Mouse (Mus musculus) stomach, embryonic 16.5 days (tissue): ENCODE data around the gene Ugt1a9. TPM values are rescaled to one million over a fixed set of nuclear protein-coding genes. Genes with fewer than 3 reads are reported as not detected.
"Not testable (repeated sequence)": the region's sequence is repeated elsewhere in the genome, so short reads cannot be mapped to it uniquely, and the experiment has no call there.

Experiments used
- ATAC-seq: fragments of 200-750 bp; cut with Nextera tagmentation; 2 replicates; pipeline ENCODE4 v1.8.0; 2017; ENCODE audit warnings: moderate number of reproducible peaks, moderate TSS enrichment; ENCODE audit not compliant: insufficient read depth, low FRiP score
- H3K27ac ChIP-seq: fragments of 300-500 bp; sonication (generic); 2 replicates; pipeline ENCODE4 v1.5.1; 2014; ENCODE audit warnings: low read length
- H3K27me3 ChIP-seq: fragments of 300-500 bp; sonication (generic); 2 replicates; pipeline ENCODE4 v1.6.1; 2014; ENCODE audit warnings: low read length, control low read depth, mixed read lengths; ENCODE audit not compliant: control insufficient read depth, insufficient read depth
- H3K36me3 ChIP-seq: fragments of 300-500 bp; sonication (generic); 2 replicates; pipeline ENCODE4 v1.6.1; 2014; ENCODE audit warnings: low read length; ENCODE audit not compliant: control insufficient read depth, insufficient read depth
- H3K4me1 ChIP-seq: fragments of 300-500 bp; sonication (generic); 2 replicates; pipeline ENCODE4 v1.6.1; 2014; ENCODE audit warnings: low read length, control low read depth, mixed read lengths; ENCODE audit not compliant: control insufficient read depth, insufficient read depth
- H3K4me2 ChIP-seq: fragments of 300-500 bp; sonication (generic); 2 replicates; pipeline ENCODE4 v1.6.1; 2014; ENCODE audit warnings: low read depth, low read length, mixed read lengths
- H3K4me3 ChIP-seq: fragments of 300-500 bp; sonication (generic); replicated peaks from 2 replicates; pipeline ENCODE4 v1.5.1; 2014; ENCODE audit warnings: mild to moderate bottlenecking, low read length
- H3K9ac ChIP-seq: fragments of 300-500 bp; sonication (generic); 2 replicates; pipeline ENCODE4 v1.6.1; 2014; ENCODE audit warnings: low read length
- H3K9me3 ChIP-seq: fragments of 300-500 bp; sonication (generic); replicated peaks from 2 replicates; pipeline ENCODE4 v1.6.1; 2016; ENCODE audit warnings: low read length, control low read depth; ENCODE audit not compliant: control insufficient read depth
- WGBS: fragments of 180-500 bp; shearing (Covaris S2); extraction: QIAGEN DNeasy Blood & Tissue Kit; methylation state at CpG from one replicate; pipeline ENCODE4 v1.1.7; 2014; 5-methylcytosine and 5-hydroxymethylcytosine counted together
- polyA plus RNA-seq: library from polyadenylated mRNA; unstranded; fragments of >200 nt; fragmentation: Nextera tagmentation; extraction: Ambion mirVana; gene quantifications from 2 replicates; pipeline ENCODE4 v1.2.1, GENCODE M21; 2015

Ugt1a9 gene
- polyA plus RNA-seq, 1 experiment from 2014 or later = 2.9 TPM

DNA sequence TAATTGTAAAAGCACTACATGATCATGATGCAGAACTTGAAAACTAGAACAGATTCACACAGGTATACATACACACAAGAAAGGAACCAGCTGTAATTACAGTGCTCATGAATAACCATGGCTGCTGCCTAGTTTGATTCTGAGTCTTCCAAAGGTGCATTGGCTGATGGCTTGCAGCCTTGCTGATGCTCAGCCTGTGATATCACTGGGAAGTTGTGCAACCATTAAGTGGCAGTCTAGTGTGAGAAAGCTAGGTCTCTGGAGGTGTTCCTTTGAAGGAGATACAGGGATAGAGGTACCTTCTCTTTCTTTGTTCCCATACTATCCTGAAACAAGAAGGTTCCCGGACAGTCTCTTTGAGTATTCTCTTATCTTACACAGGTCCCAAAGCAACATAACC, 148.5 kb downstream of the Ugt1a9 start:
- ATAC-seq = no peak
- WGBS = 22% methylated on average over 1 of the region's 1 CpGs
- H3K27me3 ChIP-seq = no peaks in the 10 kb centered on the region
- no peak overlapping the region for H3K9ac ChIP-seq
- H3K27ac ChIP-seq = no peak overlapping the region
- H3K36me3 ChIP-seq = no peaks in the 10 kb centered on the region
- peaks cover 31% of the 10 kb centered on the region for H3K9me3 ChIP-seq
- no peaks in the 10 kb centered on the region for H3K4me1 ChIP-seq
- H3K4me2 ChIP-seq = no peak overlapping the region
- no peak overlapping the region for H3K4me3 ChIP-seq

DNA sequence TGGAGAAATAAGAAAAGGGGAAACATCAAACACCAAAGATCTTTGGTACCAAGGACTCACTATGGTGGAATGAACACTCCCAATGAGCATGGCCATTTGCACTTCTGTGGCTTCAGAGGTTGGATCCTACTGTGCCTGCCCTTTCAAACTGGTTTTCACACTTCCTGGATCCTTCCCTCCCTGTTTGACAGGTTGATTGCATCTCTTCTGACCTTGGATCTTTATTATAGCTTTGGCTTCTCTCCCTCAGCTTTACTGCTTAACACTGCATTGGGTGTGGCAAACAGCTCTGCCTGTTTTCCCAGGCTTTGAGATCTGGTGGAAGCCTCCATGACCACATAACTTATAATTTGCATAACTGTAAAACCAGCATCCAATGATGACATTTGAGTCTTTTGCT, 149.7 kb downstream of the Ugt1a9 start:
- no peak overlapping the region for H3K9ac ChIP-seq
- no peak overlapping the region for H3K27ac ChIP-seq
- H3K36me3 ChIP-seq = no peaks in the 10 kb centered on the region
- H3K9me3 ChIP-seq = peaks cover 21% of the 10 kb centered on the region
- H3K4me1 ChIP-seq = no peaks in the 10 kb centered on the region
- H3K4me2 ChIP-seq = no peak overlapping the region
- H3K27me3 ChIP-seq = no peaks in the 10 kb centered on the region
- ATAC-seq = no peak
- H3K4me3 ChIP-seq = no peak overlapping the region

DNA sequence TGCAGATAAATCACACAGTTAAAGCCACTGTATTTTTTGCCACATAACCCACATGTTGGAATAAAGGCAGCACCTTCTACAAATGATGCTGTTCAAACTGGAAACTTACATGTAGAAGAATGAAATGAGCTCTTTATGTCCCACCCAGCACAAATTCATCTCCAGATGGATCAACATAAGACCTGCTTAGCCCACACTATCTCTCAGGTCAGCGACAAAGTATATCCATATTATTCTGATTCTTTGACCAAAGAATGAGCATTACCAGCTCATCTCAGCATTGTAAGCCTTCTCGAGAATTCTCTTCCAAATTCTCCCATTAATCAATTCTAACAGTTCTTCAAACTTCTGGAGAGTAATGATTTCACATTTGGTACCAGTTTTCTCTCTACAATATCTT, 151.6 kb downstream of the Ugt1a9 start:
- Histone ChIP-seq H3K4me3 (no peak overlapping the region), H3K36me3 (no peaks in the 10 kb centered on the region), H3K9me3 (peaks cover 22% of the 10 kb centered on the region), H3K27ac (no peak overlapping the region), H3K4me2 (no peak overlapping the region), H3K4me1 (no peaks in the 10 kb centered on the region), H3K9ac (no peak overlapping the region), H3K27me3 (no peaks in the 10 kb centered on the region)
- 45% methylated on average over 2 of the region's 2 CpGs for WGBS
- no peak for ATAC-seq

DNA sequence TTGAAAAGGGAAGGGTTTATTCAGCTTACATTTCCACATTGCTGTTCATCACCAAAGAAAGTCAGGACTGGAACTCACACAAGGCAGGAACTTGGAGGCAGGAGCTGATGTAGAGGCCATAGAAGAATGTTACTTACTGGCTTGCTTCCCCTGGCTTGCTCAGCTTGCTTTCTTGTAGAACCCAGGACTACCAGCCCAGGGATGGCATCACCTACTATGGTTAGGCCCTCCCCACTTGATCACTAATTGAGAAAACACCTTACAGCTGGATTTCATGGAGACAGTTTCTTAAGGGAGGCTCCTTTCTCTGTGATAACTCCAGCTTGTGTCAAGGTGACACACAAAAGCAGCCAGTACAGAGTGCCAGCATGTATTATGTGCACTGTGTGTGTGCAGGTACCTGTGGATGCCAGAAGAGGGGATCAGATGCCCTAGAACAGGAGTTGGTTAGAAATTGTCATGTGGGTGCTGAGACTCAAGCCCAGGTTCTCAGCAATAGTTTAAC, 152.5 kb downstream of the Ugt1a9 start:
- H3K9ac ChIP-seq, ATAC-seq, H3K36me3 ChIP-seq, H3K4me2 ChIP-seq, H3K27me3 ChIP-seq, H3K4me3 ChIP-seq, H3K4me1 ChIP-seq, H3K27ac ChIP-seq: not testable (repeated sequence)
- H3K9me3 ChIP-seq = peaks cover 25% of the 10 kb centered on the region

DNA sequence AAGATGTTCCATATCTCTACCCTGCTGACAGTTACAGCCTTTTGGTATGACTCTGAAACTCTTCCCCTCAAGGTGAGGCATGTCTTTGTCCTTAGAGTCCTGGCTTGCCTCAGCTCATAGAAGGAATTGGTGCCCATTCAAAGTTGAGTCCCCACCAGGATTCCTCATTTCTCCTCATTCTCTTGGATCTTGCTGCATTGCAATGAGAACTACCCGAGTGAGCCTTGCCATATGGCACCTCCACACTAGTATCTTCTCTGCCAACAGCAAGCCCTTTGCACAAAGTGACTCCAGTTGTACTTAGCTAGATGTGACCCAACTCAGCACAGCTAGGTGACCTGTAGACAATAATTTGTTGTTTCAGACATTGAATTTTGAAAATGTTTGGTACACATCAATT, 153.0 kb downstream of the Ugt1a9 start:
- no peak overlapping the region for H3K9ac ChIP-seq
- ATAC-seq = no peak
- H3K4me1 ChIP-seq = no peaks in the 10 kb centered on the region
- no peaks in the 10 kb centered on the region for H3K27me3 ChIP-seq
- H3K9me3 ChIP-seq = peaks cover 31% of the 10 kb centered on the region
- H3K4me3 ChIP-seq = no peak overlapping the region
- H3K4me2 ChIP-seq = no peak overlapping the region
- WGBS = 53% methylated on average over 1 of the region's 1 CpGs
- no peaks in the 10 kb centered on the region for H3K36me3 ChIP-seq
- H3K27ac ChIP-seq = no peak overlapping the region

DNA sequence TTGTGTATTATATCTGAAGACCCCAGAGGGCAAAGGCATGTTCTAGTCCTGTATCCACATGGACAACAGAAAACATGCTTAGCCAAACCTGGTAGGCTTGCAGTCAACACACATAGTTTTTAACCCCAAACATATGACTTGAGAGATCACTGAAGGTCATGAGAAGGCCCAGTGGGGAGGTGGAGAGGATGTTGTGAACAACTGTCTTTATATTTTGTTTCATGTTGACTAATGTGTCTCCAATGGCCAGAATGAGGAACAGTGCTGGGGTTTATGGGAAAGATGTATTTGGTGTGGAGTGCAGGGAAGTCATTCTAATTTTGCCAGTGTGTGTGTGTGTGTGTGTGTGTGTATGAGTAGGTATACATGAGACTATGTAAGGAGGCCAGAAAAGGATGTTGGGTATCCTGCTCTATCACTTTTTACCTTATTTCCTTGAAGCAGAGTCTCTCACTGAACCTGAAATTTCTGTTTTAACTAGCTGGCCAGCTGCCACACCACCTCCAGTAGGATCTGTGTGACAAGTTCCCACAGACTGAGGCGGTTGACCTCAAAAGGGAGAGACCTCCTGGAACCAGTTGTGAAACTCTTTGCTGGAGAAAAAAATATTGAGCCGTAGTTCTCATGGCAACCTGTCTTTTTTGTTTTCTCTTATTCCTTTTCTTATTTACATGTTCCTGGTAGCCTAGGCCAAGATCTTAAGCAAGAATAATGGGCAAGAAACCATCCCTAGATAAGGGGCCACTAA, 153.6 kb downstream of the Ugt1a9 start:
- no peak overlapping the region for H3K4me2 ChIP-seq
- H3K4me1 ChIP-seq = no peaks in the 10 kb centered on the region
- H3K36me3 ChIP-seq = no peaks in the 10 kb centered on the region
- no peaks in the 10 kb centered on the region for H3K27me3 ChIP-seq
- peaks cover 33% of the 10 kb centered on the region for H3K9me3 ChIP-seq
- H3K4me3 ChIP-seq = no peak overlapping the region
- ATAC-seq = no peak
- 66% methylated on average over 2 of the region's 2 CpGs for WGBS
- H3K9ac ChIP-seq = no peak overlapping the region
- H3K27ac ChIP-seq = no peak overlapping the region

DNA sequence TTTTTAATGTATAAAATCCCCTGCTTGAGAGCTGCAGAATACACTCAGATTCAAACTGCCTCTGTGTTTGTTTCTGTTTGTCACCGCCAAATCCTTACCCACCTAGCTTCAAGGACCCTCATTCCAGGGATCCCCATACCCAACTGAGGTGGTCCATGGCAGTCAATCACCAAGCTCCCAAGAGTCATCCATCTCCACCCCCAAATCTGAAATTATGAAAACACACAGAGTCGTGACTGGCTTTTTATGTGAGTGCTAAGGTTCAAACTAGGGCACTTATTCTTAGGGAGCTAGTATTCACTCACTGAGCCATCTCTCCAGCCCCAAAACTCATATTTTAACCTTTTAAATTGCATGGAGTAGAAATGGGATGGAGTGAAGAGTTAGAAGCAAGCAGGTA, 154.7 kb downstream of the Ugt1a9 start:
- H3K4me1 ChIP-seq, H3K27ac ChIP-seq, H3K27me3 ChIP-seq, H3K4me3 ChIP-seq, H3K4me2 ChIP-seq, H3K36me3 ChIP-seq, H3K9ac ChIP-seq, ATAC-seq: not testable (repeated sequence)
- 44% methylated on average over 2 of the region's 2 CpGs for WGBS
- peaks cover 42% of the 10 kb centered on the region for H3K9me3 ChIP-seq

DNA sequence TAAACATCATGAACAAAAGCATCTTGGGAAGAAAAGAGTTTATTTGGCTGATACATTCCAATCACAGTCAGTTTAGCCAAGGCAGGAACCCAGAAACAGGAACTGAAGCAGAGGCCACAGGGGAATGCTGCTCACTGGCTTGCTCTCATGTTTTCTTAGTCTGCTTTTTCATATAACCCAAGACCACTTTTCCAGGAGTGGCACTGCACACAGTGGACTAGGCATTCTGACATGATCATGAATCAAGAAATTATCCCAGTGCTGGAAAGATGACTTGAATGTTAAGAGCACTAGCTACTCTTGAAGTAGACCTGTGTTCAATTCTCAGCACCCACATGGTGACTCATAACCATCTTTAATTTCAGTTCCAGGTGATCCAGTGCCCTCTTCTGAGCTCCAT, 155.1 kb downstream of the Ugt1a9 start:
- H3K4me2 ChIP-seq = no peak overlapping the region
- H3K9ac ChIP-seq = no peak overlapping the region
- H3K27me3 ChIP-seq = no peaks in the 10 kb centered on the region
- ATAC-seq = no peak
- no peaks in the 10 kb centered on the region for H3K36me3 ChIP-seq
- peaks cover 46% of the 10 kb centered on the region for H3K9me3 ChIP-seq
- no peaks in the 10 kb centered on the region for H3K4me1 ChIP-seq
- H3K4me3 ChIP-seq = no peak overlapping the region
- no peak overlapping the region for H3K27ac ChIP-seq

DNA sequence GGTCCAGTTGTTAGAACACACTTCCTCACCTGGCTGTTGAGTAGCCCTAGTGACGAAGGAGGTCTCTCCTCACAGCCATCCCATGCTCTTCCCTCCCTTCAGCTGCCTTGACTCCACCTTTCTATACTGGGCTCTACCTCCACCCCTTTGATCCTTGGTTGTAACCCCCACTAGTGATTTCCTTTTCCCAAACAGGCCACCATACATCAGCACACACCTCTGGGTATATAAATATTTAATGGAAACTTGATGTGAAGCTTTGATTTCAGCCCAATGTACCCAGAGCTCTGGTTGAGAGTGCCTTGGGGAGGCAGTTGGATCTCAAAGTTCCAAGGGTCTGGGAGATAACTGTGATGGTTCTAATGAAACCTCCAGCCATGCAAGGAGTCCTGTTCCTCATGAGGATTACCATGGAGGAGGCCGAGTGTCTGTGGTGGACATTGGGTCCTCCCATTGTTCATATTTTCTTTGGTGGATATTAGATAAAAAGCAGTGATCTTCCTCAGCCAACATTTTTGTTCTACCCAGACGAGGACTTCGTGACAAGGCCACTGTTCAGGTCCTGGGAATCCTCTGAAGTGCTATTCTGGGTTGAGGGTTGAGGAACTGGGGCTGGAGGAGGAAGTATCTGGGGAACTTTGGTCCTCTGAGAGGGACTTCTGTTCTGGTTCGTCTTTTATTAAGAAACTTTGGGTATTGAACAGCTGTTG, 156.2 kb downstream of the Ugt1a9 start, which contains the start of gene Mroh2a:
Gene Mroh2a (plus strand): TSS at position 317 of the 710 bp plus-strand sequence.
- no peak within 1 kb of the TSS for H3K4me2 ChIP-seq
- H3K4me1 ChIP-seq = no peaks in the 10 kb centered on the region
- H3K27me3 ChIP-seq = no peaks in the 10 kb centered on the region
- WGBS = 51% methylated on average over 5 of the region's 5 CpGs
- no peak within 1 kb of the TSS for H3K4me3 ChIP-seq
- no peak within 1 kb of the TSS for H3K27ac ChIP-seq
- no peaks in the 10 kb centered on the region for H3K36me3 ChIP-seq
- peaks cover 56% of the 10 kb centered on the region for H3K9me3 ChIP-seq
- ATAC-seq = no peak
- H3K9ac ChIP-seq = no peak within 1 kb of the TSS
